Mouse (Mus musculus) ES-E14 (cell line): ENCODE measurements around the gene Itga9. TPM values are rescaled to one million over a fixed set of nuclear protein-coding genes. Genes with fewer than 3 reads are reported as not detected.
A peak's percentile ranks its signal among the peaks of the same experiment; 100 is the strongest.

Experiments used
- DNase-seq: peaks from one replicate; pipeline ENCODE4 v3.0.0-alpha.2; 2013; ENCODE audit warnings: low read depth, low spot score
- H3K27ac ChIP-seq: 2 replicates; pipeline ENCODE4 v1.5.1; 2012; ENCODE audit warnings: low read depth, mild to moderate bottlenecking, low read length, moderate library complexity, mixed read lengths; ENCODE audit not compliant: poor library complexity, insufficient read depth, severe bottlenecking
- H3K36me3 ChIP-seq: 2 replicates; pipeline ENCODE4 v1.6.1; 2012; ENCODE audit warnings: mild to moderate bottlenecking, low read length, moderate library complexity, mixed read lengths; ENCODE audit not compliant: control insufficient read depth, poor library complexity, insufficient read depth, severe bottlenecking
- H3K4me1 ChIP-seq, 2 experiments: fragments of 150-350 bp in 1 of 2; sonication (generic) in 1 of 2; 2 replicates each; pipeline ENCODE4 v1.6.1; 2012; ENCODE audit warnings: low read length in 2 of 2, mild to moderate bottlenecking in 1 of 2, mixed read lengths in 1 of 2; ENCODE audit not compliant: control insufficient read depth in 2 of 2, insufficient read depth in 2 of 2, poor library complexity in 1 of 2
- H3K4me3 ChIP-seq, 2 experiments: fragments of 150-350 bp in 1 of 2; sonication (generic) in 1 of 2; 2 replicates each; pipeline ENCODE4 v1.5.1; 2012; ENCODE audit warnings: low read length in 2 of 2, low read depth in 1 of 2, mild to moderate bottlenecking in 1 of 2, mixed read lengths in 1 of 2; ENCODE audit not compliant: insufficient read depth in 1 of 2, poor library complexity in 1 of 2, severe bottlenecking in 1 of 2
- H3K9ac ChIP-seq: 2 replicates; pipeline ENCODE4 v1.6.1; 2012; ENCODE audit warnings: low read depth, mild to moderate bottlenecking, low read length, mixed read lengths; ENCODE audit not compliant: poor library complexity, insufficient read depth, severe bottlenecking
- H3K9me3 ChIP-seq: fragments of 150-350 bp; sonication (generic); 2 replicates; pipeline ENCODE4 v1.6.1; 2012; ENCODE audit warnings: low read depth, mild to moderate bottlenecking, low read length; ENCODE audit not compliant: control insufficient read depth, insufficient read depth
- CHD2 ChIP-seq: IDR thresholded peaks from 2 replicates; pipeline ENCODE4 v1.6.1; 2014; ENCODE audit warnings: mild to moderate bottlenecking, low read depth, low read length, inconsistent platforms
- HCFC1 ChIP-seq: IDR thresholded peaks from 2 replicates; pipeline ENCODE4 v1.6.1; 2012; ENCODE audit warnings: low read length, inconsistent platforms, borderline replicate concordance; ENCODE audit not compliant: insufficient read depth
- MAFK ChIP-seq: IDR thresholded peaks from 2 replicates; pipeline ENCODE4 v1.6.1; 2014; ENCODE audit warnings: mild to moderate bottlenecking, low read depth, low read length, inconsistent platforms; ENCODE audit not compliant: insufficient read depth
- ZC3H11A ChIP-seq: IDR thresholded peaks from 2 replicates; pipeline ENCODE4 v1.6.1; 2012; ENCODE audit warnings: low read depth, mild to moderate bottlenecking, inconsistent platforms, low read length, borderline replicate concordance
- ZNF384 ChIP-seq: IDR thresholded peaks from 2 replicates; pipeline ENCODE4 v1.6.1; 2012; ENCODE audit warnings: low read depth, low read length, inconsistent platforms
- in situ Hi-C, 2 experiments: fragments of 600-800 bp; cut with MboI; formaldehyde crosslinking; loops; one replicate each; pipeline ENCODE4 v1.15.1; 2025; ENCODE audit warnings: low sequenced_read_pairs in 2 of 2, inconsistent platforms in 1 of 2; ENCODE audit not compliant: unreplicated experiment in 2 of 2
- total RNA-seq: library from RNA; depleted of rRNA; stranded (reverse); fragments of 300-350 nt; gene quantifications from 2 replicates; pipeline ENCODE4 v1.2.3, GENCODE M21; 2012; rRNA removed

The Itga9 gene
- 19.7 and 43.7 TPM in 2 replicates for total RNA-seq

DNA sequence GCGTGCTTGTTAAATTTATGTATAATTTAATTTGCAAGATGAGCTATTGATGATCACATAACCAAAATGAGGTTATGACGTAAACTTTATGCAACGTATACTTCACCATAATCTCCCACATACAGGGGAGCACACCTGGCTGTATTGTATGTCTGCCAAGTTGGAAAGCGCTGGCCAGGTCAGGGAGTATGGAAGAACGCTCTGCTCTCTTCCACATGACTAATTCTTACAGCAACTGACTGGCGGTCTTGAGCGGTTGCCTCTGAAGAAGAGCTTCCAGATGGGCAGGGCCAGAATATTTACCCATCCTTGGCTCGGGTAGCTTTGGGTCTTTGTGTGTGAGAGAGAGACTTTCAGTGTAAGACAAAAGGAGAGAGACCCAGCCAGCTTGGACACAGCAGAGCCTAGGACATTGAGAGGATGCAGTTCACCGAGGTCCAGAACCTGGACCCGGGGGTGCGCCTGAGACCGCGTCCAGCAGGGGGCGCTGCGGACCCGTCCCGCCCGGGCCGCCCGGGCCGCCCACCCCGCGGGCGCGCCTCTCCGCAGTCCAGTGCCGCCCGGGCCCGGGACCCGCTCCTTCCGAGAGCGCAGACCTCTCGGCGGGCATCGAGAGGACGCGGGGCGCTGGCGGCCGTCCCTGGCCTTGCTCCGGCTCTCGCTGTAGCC lies at the start of gene Itga9:
Itga9 (plus strand) TSS at position 543 of the 669 bp plus-strand sequence.
- peak within 1 kb of the TSS; percentile 84 to 90 for H3K4me3 ChIP-seq
- TF ChIP-seq ZC3H11A (peak; percentile 18; the same call in 1 of the 2 replicates), CHD2 (no peak), HCFC1 (peak; percentile 45; the same call in 1 of the 2 replicates), ZNF384 (no peak)
- no peak within 1 kb of the TSS for H3K27ac ChIP-seq
- H3K36me3 ChIP-seq, result no peaks in the 10 kb centered on the region
- no peaks in the 10 kb centered on the region for H3K9me3 ChIP-seq
- H3K9ac ChIP-seq, result peak within 1 kb of the TSS; percentile 84
- in situ Hi-C loops, result no loop called here
- peaks cover 0 to 9% of the 10 kb centered on the region in 2 experiments; a peak in 2 of 4 replicates for H3K4me1 ChIP-seq
- DNase-seq, result peak; percentile 31

DNA sequence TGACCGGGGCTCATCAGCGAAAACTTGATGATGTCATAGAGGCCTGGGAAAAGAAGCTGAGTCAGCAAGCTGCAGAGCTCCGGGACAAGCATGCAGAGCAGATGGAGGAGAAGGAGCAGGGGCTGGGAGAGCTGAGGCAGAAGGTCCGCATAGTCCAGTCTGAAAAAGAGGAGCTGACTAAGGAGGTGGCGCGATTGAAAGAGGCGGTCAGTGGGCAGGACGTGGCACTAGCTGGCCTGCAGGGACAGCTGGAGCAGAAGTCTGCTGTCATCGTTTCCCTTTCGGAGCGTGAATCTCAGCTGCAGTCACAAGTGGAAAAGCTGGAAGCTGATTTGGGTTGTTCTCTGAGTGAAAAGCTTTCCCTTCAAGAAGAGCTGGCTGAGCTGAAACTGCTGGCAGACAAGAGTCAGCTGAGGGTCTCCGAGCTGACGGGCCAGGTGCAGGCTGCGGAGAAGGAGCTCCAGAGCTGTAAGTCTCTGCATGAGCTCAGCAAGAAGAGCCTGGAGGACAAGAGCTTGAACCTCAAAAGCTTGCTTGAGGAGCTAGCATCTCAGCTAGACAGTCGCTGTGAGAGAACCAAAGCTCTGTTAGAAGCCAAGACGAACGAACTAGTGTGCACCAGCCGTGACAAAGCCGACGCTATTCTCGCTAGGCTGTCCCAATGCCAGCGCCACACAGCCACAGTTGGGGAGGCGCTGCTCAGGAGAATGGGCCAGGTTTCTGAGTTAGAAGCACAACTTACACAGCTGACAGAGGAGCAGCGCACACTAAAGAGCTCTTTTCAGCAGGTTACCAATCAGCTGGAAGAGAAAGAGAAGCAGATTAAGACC lies 49.3 kb upstream of the Itga9 start:
- H3K27ac ChIP-seq, result no peak overlapping the region
- TF ChIP-seq MAFK (peak; percentile 91), CHD2 (no peak)
- H3K4me1 ChIP-seq, result no peaks in the 10 kb centered on the region
- no peaks in the 10 kb centered on the region for H3K9me3 ChIP-seq
- no peak overlapping the region for H3K4me3 ChIP-seq
- in situ Hi-C loops, result no loop called here
- no peak for DNase-seq
- no peak overlapping the region for H3K9ac ChIP-seq
- H3K36me3 ChIP-seq, result peaks cover 54% of the 10 kb centered on the region

DNA sequence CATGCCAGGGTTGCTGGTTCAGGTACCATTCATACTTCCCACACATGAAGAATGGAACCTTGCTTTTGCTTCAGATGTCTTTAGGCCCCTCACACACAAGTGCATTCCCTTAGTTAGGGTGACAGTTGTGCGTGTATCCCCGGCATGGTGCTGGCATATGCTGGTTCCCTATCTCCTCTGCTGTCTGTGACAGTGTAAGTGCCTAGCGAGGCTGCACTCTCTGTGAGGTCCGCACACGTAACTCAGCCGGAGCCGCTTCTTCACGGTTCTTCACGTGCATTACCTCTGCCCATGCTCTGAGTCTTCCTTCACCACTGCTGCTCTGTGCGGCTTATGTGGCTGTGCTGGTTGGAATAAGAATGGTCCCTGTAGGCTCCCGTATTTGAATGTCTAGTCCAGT lies 43.1 kb upstream of the Itga9 start:
- in situ Hi-C loops, result no loop called here
- TF ChIP-seq HCFC1 (no peak), CHD2 (no peak), ZC3H11A (no peak), MAFK (no peak), ZNF384 (no peak)
- Histone ChIP-seq H3K4me3 (no peak overlapping the region), H3K9me3 (no peaks in the 10 kb centered on the region), H3K27ac (no peak overlapping the region), H3K4me1 (no peaks in the 10 kb centered on the region; a peak in 1 of 4 replicates), H3K9ac (no peak overlapping the region), H3K36me3 (peaks cover 42% of the 10 kb centered on the region)
- DNase-seq, result no peak

DNA sequence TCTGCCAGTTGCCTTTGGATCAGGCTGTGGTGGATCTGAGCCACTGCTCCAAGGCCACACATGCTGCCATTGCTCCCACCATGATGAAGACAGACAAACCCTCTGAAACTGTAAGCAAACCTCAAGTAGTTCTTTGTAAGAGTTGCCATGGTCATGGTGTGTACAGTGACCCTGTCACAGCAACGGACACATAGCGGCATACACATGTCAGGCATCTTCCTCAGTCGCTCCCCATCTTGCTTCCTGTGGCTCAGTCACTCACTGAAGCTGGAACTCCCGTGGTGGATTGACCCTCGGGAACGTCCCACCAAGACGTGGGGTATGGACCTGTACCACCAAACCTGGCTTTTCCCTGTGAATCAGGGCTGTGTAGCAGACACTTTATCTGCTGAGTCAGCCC lies 42.6 kb upstream of the Itga9 start:
- peaks cover 41% of the 10 kb centered on the region for H3K36me3 ChIP-seq
- TF ChIP-seq CHD2, result no peak
- TF ChIP-seq ZNF384, result no peak
- no peak for TF ChIP-seq HCFC1
- TF ChIP-seq ZC3H11A, result no peak
- TF ChIP-seq MAFK, result no peak

More for the DNA sequence above, 42.6 kb upstream of the Itga9 start:
- Histone ChIP-seq H3K27ac (no peak overlapping the region), H3K9ac (no peak overlapping the region), H3K4me3 (no peak overlapping the region), H3K9me3 (no peaks in the 10 kb centered on the region), H3K4me1 (no peaks in the 10 kb centered on the region; a peak in 1 of 4 replicates)
- no peak for DNase-seq
- in situ Hi-C loops, result no loop called here
